Mouse (Mus musculus) adrenal gland, postnatal 36 days (tissue): ENCODE measurements around the gene Pla2g6. TPM values are rescaled to one million over a fixed set of nuclear protein-coding genes. Genes with fewer than 3 reads are reported as not detected.
A peak's percentile ranks its signal among the peaks of the same experiment; 100 is the strongest.

Experiments
- DNase-seq, 2 experiments: peaks; one replicate each; pipeline ENCODE4 v3.0.0; 2021; ENCODE audit warnings: mixed read lengths in 1 of 2
- long read RNA-seq, 2 experiments: library from polyadenylated mRNA; stranded (forward); transcript quantifications; one replicate each; pipeline ENCODE4 v2.0.0; 2021; ENCODE audit warnings: borderline sequencing depth in 2 of 2
- total RNA-seq, 2 experiments: library from RNA; stranded (reverse); gene quantifications; 2 replicates each; pipeline ENCODE4 v1.2.3; 2021

Gene Pla2g6
- 10 to 100 TPM; 25.1 to 30.8 TPM for total RNA-seq
- long read RNA-seq, experiment 1, partial matches to known transcripts: 5 of 19 reads
- long read RNA-seq, experiment 1, other reads (novel, unspliced or antisense): 5 of 19 reads
- long read RNA-seq, experiment 2, partial matches to known transcripts: 2 of 12 reads
- long read RNA-seq, experiment 2, other reads (novel, unspliced or antisense): 5 of 12 reads

GRCm38 (mm10) chr15:79328058-79328938 lies at the start of gene Pla2g6:
Gene Pla2g6, minus strand, starts transcription at chr15:79328390.
- peak; percentile 99 to 100 for DNase-seq

- DNase-seq: peak; percentile 62 to 81
Observed at GRCm38 (mm10) chr15:79377681-79378080, 49.5 kb upstream of the Pla2g6 start.

GRCm38 (mm10) chr15:79374760-79375159 lies 46.6 kb upstream of the Pla2g6 start:
- DNase-seq: no peak

- no peak for DNase-seq
Observed at GRCm38 (mm10) chr15:79370281-79370843, 42.2 kb upstream of the Pla2g6 start.

- no peak for DNase-seq
Observed at GRCm38 (mm10) chr15:79369452-79370280, 41.5 kb upstream of the Pla2g6 start.

- DNase-seq: no peak
Observed at GRCm38 (mm10) chr15:79368861-79369440, 40.8 kb upstream of the Pla2g6 start.

GRCm38 (mm10) chr15:79368313-79368811 lies 40.2 kb upstream of the Pla2g6 start:
- peak; percentile 68 to 72 for DNase-seq

GRCm38 (mm10) chr15:79366402-79366801 lies 38.2 kb upstream of the Pla2g6 start:
- DNase-seq: no peak

GRCm38 (mm10) chr15:79365068-79365467 lies 36.9 kb upstream of the Pla2g6 start:
- no peak for DNase-seq

- no peak for DNase-seq
Observed at GRCm38 (mm10) chr15:79364120-79364519, 35.9 kb upstream of the Pla2g6 start.

- no peak for DNase-seq
Observed at GRCm38 (mm10) chr15:79361023-79361422, 32.8 kb upstream of the Pla2g6 start.

GRCm38 (mm10) chr15:79360371-79360770 lies 32.2 kb upstream of the Pla2g6 start:
- DNase-seq: no peak

- DNase-seq: no peak
Observed at GRCm38 (mm10) chr15:79359954-79360353, 31.8 kb upstream of the Pla2g6 start.

- no peak for DNase-seq
Observed at GRCm38 (mm10) chr15:79357974-79358690, 29.9 kb upstream of the Pla2g6 start.

GRCm38 (mm10) chr15:79357036-79357911 lies 29.1 kb upstream of the Pla2g6 start:
- DNase-seq: peak; percentile 73 to 81

- DNase-seq: no peak
Observed at GRCm38 (mm10) chr15:79356481-79356880, 28.3 kb upstream of the Pla2g6 start.

GRCm38 (mm10) chr15:79354619-79355018 lies 26.4 kb upstream of the Pla2g6 start:
- DNase-seq: no peak

GRCm38 (mm10) chr15:79353690-79354305 lies 25.6 kb upstream of the Pla2g6 start:
- DNase-seq: no peak

- no peak for DNase-seq
Observed at GRCm38 (mm10) chr15:79352479-79352878, 24.3 kb upstream of the Pla2g6 start.
